Mouse (Mus musculus): ENCODE data around the gene Ppp1r27.
A peak's percentile ranks its signal among the peaks of the same experiment; 100 is the strongest.
"Not testable (repeated sequence)": the region's sequence is repeated elsewhere in the genome, so short reads cannot be mapped to it uniquely, and the experiment has no call there.

The Ppp1r27 gene

DNA sequence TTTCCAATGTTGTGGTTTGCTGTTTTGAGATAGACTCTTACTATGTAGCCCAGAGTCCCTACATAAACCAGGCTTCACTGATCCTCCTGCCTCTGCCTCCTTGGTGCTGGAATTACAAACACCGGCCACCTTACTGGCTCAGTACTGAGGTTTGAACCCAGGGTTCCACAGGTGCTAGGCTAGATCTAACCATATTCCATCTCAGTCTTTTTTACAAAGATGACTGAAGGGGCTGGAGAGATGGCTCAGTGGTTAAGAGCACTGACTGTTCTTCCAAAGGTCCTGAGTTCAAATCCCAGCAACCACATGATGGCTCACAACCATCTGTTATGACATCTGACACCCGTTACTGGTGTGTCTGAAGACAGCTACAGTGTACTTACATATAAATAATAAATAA, 36.7 kb downstream of the Ppp1r27 start:
- not testable (repeated sequence) for DNase-seq (ENCODE audit: extremely low spot score)

DNA sequence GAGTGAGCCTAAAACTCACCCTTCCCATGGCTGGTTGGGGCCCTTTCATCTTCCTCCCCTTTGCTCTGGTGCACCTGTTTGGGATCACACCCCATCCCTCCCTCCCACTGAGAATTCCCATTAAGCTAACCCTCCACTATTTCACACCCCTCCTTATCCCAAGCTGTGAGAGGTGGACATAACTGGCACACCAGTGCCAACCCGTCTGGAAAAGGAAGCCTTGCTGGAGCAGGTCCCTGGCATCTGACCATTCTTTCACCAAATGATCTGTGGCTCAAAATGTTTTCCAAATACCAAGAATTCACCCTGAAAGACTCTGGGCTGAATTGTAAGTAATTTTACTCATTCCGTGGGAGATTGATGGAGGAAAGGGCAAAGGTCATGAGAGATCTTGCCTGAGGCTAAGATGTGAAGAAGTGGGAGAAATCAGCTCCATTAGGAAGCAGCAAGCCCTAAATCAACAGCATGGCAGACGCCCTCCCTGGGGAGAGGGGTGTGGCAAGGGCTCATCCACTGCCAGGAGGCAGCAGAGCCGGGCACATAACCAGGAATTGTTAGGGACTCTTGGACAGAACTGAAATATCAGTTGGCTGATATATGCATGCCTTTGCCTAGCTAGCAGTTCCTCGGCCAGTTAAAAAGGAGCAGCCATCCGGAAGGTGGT, 38.0 kb downstream of the Ppp1r27 start:
- DNase-seq (ENCODE audit: extremely low spot score) = peak; percentile 56

DNA sequence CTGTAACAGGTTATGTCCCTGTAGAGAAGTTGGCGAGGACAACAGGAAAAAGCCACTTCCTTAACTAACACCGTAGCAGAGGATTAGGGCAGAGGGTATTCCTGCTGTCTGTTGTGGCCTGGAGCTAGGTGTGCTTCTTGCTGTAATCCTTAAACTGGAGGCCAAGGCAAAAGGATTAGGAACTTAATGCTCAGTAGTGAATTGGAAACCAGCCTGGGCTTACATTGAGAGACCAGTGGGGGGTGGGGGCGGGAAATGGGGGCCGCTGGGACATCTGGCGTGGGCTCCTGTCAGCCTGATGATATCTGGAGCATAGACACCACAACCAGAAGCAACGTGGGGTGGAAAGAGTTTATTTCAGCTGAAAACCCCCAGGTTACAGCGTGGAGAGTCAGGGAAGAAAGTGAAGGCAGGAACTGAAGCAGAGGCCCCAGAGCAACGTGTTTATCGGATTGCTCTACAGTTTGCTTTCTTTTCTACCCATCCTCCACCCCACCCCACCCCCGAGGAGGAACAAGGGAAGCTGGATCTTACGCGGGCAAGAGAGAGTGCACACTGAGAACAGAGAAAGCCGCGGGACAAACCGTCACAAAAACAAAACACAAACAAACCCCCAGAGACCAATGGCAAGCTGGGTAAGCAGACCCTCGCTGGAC, 40.4 kb downstream of the Ppp1r27 start:
- no peak for DNase-seq (ENCODE audit: extremely low spot score)

DNA sequence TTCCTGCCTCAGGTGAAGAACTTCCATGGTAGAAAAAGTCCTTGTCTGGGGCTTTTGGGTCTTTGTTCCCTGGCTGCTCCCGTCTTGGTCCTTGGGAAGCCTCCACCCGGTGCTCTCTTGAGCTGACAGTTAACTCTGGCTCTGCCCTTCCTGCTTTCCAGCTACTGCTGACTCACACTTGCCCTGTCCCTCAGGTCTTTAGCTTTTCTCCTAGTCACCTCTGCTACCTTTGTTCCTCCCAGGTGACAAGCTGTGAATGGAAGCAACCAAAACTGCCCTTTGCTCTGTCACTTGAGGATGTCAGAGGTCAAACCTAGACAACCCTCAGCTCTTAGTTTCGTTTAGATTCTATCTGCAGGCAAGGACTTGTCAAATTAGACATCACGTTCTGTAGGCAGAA, 41.0 kb downstream of the Ppp1r27 start:
- DNase-seq (ENCODE audit: extremely low spot score) = no peak

DNA sequence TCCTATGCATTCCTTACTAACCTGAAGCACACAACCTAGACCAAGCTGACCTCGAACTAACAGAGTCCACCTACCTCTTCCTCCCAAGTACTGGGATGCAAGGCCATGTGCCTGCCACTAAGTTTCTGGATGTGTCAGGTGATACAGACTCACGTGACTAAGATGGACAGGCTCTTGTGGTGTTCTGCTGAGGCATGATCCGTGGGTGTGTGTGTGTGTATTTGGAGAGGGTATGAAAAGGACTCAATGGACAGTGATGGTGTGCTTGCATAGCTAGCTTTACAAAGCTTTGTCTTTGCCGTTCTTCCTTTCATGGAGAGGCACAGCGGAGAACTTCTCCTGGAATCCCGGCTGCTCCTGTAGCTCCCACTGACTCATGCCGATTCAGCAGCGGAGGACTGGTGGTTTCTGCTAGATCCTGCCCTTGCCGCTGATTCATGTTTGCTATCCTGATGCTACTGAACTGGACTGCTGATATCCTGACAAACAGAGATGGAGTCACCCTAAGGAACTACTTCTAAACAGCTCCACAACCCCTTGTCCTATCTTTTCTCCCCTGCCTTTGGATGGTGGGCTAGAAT, 42.6 kb downstream of the Ppp1r27 start:
- no peak for DNase-seq (ENCODE audit: extremely low spot score)

DNA sequence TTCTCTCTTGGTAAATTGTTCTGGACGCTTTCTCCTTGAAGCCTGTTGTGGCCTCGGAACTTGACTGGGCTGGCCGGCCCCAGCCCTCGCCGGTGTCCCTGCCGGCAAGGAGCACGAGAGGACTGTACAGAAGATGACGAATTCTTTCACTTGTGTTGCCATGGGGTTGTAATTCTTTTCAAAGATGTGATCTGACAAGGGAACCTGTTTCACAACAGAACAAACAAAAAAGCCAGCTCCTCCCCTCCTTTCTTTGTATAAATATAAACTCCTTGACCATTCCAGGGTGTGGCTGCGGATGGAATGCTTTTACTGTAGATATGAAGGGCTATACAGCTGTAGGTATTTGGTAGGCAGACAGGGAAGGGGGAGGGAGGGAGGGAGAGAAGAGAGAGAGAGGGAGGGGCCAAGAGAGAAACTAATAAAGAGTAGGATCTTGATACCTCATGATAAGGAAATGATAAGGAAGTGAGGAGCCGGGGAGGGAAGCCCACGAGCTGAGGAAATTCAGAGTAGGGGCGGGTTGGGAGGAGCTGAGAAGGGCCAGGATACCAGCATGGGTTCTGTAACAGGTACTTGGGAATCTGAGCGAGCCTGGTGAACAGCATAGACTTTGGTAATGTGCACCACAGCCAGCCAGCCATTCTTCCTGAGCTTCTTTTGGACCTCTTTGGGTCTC, 43.2 kb downstream of the Ppp1r27 start:
- no peak for DNase-seq (ENCODE audit: extremely low spot score)

DNA sequence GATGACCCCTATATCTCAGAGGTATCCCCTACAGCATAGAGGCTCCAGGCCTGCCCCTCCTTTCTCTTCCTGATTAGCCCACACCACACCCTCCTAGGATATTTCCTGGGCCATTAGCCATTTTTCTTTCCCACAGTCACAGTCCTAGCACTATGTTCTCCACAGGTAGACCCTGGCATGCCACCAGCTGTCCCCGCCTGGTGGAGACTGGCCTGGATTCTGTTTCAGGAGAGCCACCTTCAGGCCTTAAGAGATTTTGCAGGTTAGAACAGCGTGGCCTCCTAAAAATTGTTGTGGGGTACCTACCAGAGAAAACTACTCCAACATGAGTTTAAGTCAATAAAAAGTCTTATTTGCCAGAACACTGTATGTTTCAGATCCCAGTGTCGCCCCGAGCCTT, 44.0 kb downstream of the Ppp1r27 start:
- DNase-seq (ENCODE audit: extremely low spot score) = no peak

DNA sequence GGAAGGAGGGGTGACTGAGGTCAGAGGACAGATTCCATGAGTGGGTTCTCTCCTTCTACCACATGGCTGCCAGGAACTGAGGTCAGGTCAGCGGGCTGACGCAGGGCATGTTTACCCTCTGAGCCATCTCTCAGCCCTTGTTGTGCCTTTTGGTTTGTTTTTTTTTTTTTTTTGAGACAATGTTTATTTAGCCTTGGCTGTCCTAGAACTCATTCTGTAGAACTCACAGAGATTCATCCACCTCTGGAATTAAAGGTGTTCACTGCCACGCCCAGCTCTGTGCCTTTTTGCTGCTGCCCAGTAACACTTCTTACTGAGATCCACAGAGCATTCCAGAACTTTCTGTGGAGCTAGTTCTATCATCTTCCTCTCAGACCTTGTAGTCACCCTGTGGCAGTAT, 45.3 kb downstream of the Ppp1r27 start:
- DNase-seq (ENCODE audit: extremely low spot score) = no peak

DNA sequence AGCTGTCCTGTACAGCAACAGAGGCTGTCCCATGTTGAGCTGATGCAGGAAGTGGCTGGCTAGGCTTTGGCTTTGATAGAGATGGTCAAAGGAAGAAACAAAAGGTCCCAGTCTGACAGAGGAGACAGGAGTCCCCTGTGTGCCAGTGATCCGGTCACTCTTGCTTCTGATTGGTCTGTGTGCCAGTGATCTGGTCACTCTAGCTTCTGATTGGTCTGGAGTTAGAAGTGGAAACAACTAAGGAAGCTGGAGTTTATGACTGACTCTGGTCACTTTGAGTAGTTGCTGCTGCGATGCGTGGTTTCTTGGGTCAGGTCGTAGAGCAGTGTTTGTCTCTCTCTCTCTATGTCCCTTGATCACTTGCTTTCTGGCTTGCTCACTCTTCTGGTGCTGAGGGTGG, 49.2 kb downstream of the Ppp1r27 start:
- no peak for DNase-seq (ENCODE audit: extremely low spot score)

DNA sequence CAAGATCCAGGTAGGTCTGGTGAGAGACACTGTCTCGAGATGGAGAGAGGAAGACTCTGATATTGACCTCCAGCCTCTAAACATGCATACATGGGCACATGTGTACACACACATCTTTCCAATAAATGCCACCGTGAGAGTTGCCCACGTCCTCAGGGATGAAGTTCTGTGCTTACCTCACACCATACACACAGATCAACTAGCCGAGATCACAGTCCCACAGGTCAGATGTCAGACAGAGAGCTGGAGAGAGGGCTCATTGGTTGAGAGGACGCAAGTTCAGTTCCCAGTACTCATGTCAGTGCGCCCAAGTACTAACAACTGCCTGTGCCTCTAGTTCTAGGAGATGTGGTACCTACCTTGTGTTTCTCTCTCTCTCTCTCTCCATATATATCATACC, 49.9 kb downstream of the Ppp1r27 start:
- no peak for DNase-seq (ENCODE audit: extremely low spot score)

DNA sequence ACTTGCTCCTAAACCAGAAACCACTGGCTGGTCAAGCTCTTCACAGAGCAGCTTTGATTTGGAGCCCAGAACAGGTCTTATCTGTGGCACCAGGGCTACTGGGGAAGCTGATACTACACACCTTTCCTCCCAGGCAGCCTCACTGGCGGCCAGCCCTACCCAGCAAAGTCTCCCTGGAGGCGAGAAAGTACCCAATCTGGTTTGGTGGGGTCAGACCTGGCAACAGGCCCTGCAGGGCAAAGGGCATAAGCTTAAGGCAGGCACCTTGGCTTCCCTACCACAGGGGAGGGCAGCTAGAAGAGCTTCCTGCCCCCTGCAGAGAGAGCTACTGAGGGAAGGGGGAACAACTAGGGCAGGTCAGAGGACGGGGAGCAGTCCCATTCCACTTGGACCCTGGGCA, 50.6 kb downstream of the Ppp1r27 start:
- no peak for DNase-seq (ENCODE audit: extremely low spot score)

Measured in embryo, embryonic 9.5 days (tissue).